Mouse (Mus musculus) E14TG2a.4 (cell line): ENCODE results near the gene Tuba1c.

ENCODE experiments used
- CTCF ChIP-seq: conservative IDR thresholded peaks from 2 replicates; pipeline ENCODE4 v1.5.1; 2014; ENCODE audit warnings: low read length
- NANOG ChIP-seq: IDR thresholded peaks from 2 replicates; pipeline ENCODE4 v1.6.1; 2014; ENCODE audit warnings: borderline replicate concordance, low read length, mixed read lengths
- POU5F1 ChIP-seq: IDR thresholded peaks from 2 replicates; pipeline ENCODE4 v1.6.1; 2014; ENCODE audit warnings: low read length, borderline replicate concordance

DNA sequence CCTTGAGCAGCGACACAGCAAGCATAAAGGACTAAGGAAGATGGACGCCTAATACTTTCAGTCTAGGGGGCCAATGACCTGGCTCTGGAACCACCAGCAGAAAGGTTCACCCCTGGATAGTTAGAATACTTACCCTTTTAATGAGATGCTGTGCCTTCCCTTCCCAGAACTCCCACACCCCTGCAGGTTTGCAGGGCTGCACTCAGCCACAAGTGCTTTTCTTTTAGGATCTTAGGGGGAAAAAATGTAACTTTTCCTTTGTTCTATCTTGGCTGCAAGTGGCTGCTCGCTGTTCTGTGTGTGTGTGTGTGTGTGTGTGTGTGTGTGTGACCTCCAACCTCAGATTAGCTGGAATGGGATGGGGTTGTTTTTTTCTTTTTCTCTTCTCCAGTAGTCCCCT lies 40.9 kb upstream of the Tuba1c start:
- TF ChIP-seq CTCF = no peak
- no peak for TF ChIP-seq POU5F1
- no peak for TF ChIP-seq NANOG
